Mouse (Mus musculus) kidney, postnatal 0 days (tissue): ENCODE measurements at regions not wholly inside any gene's neighbourhood (a gene's known extent, or its start where the extent isn't known, plus 50 kb on each side); places are given as distances from the start of the nearest gene placed in this dataset.
A peak's percentile ranks its signal among the peaks of the same experiment; 100 is the strongest.

Experiments
- ATAC-seq: fragments of 200-750 bp; cut with Nextera tagmentation; replicated peaks from 2 replicates; pipeline ENCODE4 v1.8.0; 2017; ENCODE audit warnings: low read depth, moderate number of reproducible peaks, moderate TSS enrichment, moderate library complexity; ENCODE audit not compliant: low FRiP score
- DNase-seq: peaks from one replicate; pipeline ENCODE4 v3.0.0-alpha.2; 2016; ENCODE audit warnings: low spot score
- H3K27ac ChIP-seq: fragments of 300-500 bp; sonication (generic); 2 replicates; pipeline ENCODE4 v1.5.1; 2014; ENCODE audit warnings: mild to moderate bottlenecking
- H3K27me3 ChIP-seq: fragments of 300-500 bp; sonication (generic); 2 replicates; pipeline ENCODE4 v1.6.1; 2014; ENCODE audit warnings: low read length, mixed read lengths; ENCODE audit not compliant: insufficient read depth
- H3K36me3 ChIP-seq: fragments of 300-500 bp; sonication (generic); 2 replicates; pipeline ENCODE4 v1.6.1; 2014; ENCODE audit warnings: low read length, mixed read lengths; ENCODE audit not compliant: insufficient read depth
- H3K4me1 ChIP-seq: fragments of 300-500 bp; sonication (generic); replicated peaks from 2 replicates; pipeline ENCODE4 v1.6.1; 2014; ENCODE audit warnings: antibody characterized with exemption, low read length, mixed read lengths; ENCODE audit not compliant: insufficient read depth
- H3K4me2 ChIP-seq: fragments of 300-500 bp; sonication (generic); 2 replicates; pipeline ENCODE4 v1.6.1; 2014; ENCODE audit warnings: mild to moderate bottlenecking, low read length, moderate library complexity, mixed read lengths
- H3K4me3 ChIP-seq: fragments of 300-500 bp; sonication (generic); replicated peaks from 2 replicates; pipeline ENCODE4 v1.5.1; 2014; ENCODE audit warnings: low read depth, low read length
- H3K9ac ChIP-seq: fragments of 300-500 bp; sonication (generic); 2 replicates; pipeline ENCODE4 v1.6.1; 2014; ENCODE audit warnings: low read depth, low read length
- H3K9me3 ChIP-seq: fragments of 300-500 bp; sonication (generic); replicated peaks from 2 replicates; pipeline ENCODE4 v1.6.1; 2016; ENCODE audit warnings: low read length, inconsistent platforms, mixed read lengths
- CTCF ChIP-seq: IDR thresholded peaks from 2 replicates; pipeline ENCODE4 v1.5.1; 2016; ENCODE audit warnings: antibody characterized with exemption, low read depth, mild to moderate bottlenecking, moderate library complexity
- WGBS: fragments of 180-500 bp; shearing (Covaris S2); extraction: QIAGEN DNeasy Blood & Tissue Kit; methylation state at CpG from one replicate; pipeline ENCODE4 v1.1.7; 2014; 5-methylcytosine and 5-hydroxymethylcytosine counted together

GRCm38 (mm10) chr2:55228131-55228797, 207.5 kb upstream of the Kcnj3 start:
- Histone ChIP-seq H3K9me3 (no peaks in the 10 kb centered on the region), H3K4me1 (no peaks in the 10 kb centered on the region), H3K4me3 (no peak overlapping the region), H3K36me3 (no peaks in the 10 kb centered on the region), H3K4me2 (no peak overlapping the region), H3K9ac (no peak overlapping the region), H3K27ac (no peak overlapping the region), H3K27me3 (no peaks in the 10 kb centered on the region)
- DNase-seq: no peak
- TF ChIP-seq CTCF: no peak
- WGBS: 82% methylated on average over 7 of the region's 7 CpGs
- no peak for ATAC-seq

GRCm38 (mm10) chr2:55231841-55232240, 203.9 kb upstream of the Kcnj3 start:
- Histone ChIP-seq H3K4me3 (no peak overlapping the region), H3K4me1 (no peaks in the 10 kb centered on the region), H3K4me2 (no peak overlapping the region), H3K27ac (no peak overlapping the region), H3K9ac (no peak overlapping the region), H3K36me3 (no peaks in the 10 kb centered on the region), H3K9me3 (no peaks in the 10 kb centered on the region), H3K27me3 (no peaks in the 10 kb centered on the region)
- DNase-seq (no peak), ATAC-seq (no peak)
- no peak for TF ChIP-seq CTCF
- WGBS: 92% methylated on average over 2 of the region's 2 CpGs

GRCm38 (mm10) chr2:55253134-55253533, 182.6 kb upstream of the Kcnj3 start:
- TF ChIP-seq CTCF: no peak
- Histone ChIP-seq H3K4me2 (no peak overlapping the region), H3K9me3 (no peaks in the 10 kb centered on the region), H3K4me1 (no peaks in the 10 kb centered on the region), H3K27ac (no peak overlapping the region), H3K4me3 (no peak overlapping the region), H3K27me3 (no peaks in the 10 kb centered on the region), H3K9ac (no peak overlapping the region), H3K36me3 (no peaks in the 10 kb centered on the region)
- no peak for DNase-seq
- no peak for ATAC-seq

GRCm38 (mm10) chr2:55262721-55263278, 173.0 kb upstream of the Kcnj3 start:
- ATAC-seq (no peak), DNase-seq (no peak)
- Histone ChIP-seq H3K4me2 (no peak overlapping the region), H3K27ac (no peak overlapping the region), H3K9me3 (no peaks in the 10 kb centered on the region), H3K9ac (no peak overlapping the region), H3K27me3 (no peaks in the 10 kb centered on the region), H3K36me3 (no peaks in the 10 kb centered on the region), H3K4me3 (no peak overlapping the region), H3K4me1 (no peaks in the 10 kb centered on the region)
- no peak for TF ChIP-seq CTCF
- 71% methylated on average over 1 of the region's 1 CpGs for WGBS

- Histone ChIP-seq H3K4me1 (no peaks in the 10 kb centered on the region), H3K9ac (no peak overlapping the region), H3K9me3 (no peaks in the 10 kb centered on the region), H3K4me2 (no peak overlapping the region), H3K4me3 (no peak overlapping the region), H3K27ac (no peak overlapping the region), H3K27me3 (no peaks in the 10 kb centered on the region), H3K36me3 (no peaks in the 10 kb centered on the region)
- TF ChIP-seq CTCF: no peak
- no peak for DNase-seq
- ATAC-seq: no peak
- 59% methylated on average over 1 of the region's 2 CpGs for WGBS
These were observed 171.8 kb upstream of the Kcnj3 start for GRCm38 (mm10) chr2:55263847-55264449.

GRCm38 (mm10) chr2:55306387-55306786, 129.4 kb upstream of the Kcnj3 start:
- no peak overlapping the region for H3K27ac ChIP-seq
- no peaks in the 10 kb centered on the region for H3K27me3 ChIP-seq
- H3K4me3 ChIP-seq: no peak overlapping the region
- TF ChIP-seq CTCF: peak; percentile 76
- no peaks in the 10 kb centered on the region for H3K4me1 ChIP-seq
- no peaks in the 10 kb centered on the region for H3K9me3 ChIP-seq
- no peak overlapping the region for H3K4me2 ChIP-seq
- no peak overlapping the region for H3K9ac ChIP-seq
- DNase-seq (peak; percentile 16), ATAC-seq (no peak)
- no peaks in the 10 kb centered on the region for H3K36me3 ChIP-seq
